Mouse (Mus musculus) liver, adult (tissue): ENCODE measurements around the gene Nrip1.

Experiments used
- GATA4 ChIP-seq: IDR thresholded peaks from 2 replicates; pipeline ENCODE4 v1.6.1; 2014; ENCODE audit warnings: mild to moderate bottlenecking, low read length; ENCODE audit not compliant: insufficient replicate concordance

Gene Nrip1

DNA sequence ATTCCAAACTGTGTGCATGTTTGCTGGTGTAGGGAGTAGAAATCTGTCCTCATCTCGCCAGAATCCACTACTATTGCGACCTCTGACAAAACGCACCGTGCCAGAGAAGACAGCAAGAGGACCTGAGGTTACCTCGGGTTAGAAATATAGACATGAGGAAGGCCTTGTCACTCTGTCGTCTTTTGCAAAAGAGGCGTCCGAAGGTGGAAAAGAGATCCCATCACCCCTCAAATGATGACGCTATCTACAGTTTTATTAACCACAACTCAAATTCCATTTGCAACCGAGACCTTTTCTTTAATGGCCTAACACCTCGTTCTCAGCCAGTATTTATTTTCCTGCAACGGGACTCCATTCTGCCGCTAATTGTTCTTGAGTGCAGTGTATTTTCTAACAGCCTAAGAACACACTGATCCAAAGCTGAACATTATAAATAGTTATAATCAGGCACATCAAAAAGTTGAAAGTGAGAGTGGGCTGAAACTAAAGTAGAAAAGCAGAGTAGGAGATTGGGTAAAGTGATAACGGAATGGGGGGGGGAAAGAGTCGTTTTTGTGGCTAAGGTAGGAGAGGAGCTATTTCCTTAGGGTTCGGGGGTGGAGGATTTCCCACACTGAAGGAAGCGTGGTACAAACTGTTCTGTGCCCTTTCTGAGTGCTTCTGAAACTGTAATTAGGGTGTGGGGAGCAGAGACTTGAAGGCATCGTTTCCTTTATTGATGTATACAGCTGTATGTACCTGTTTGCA is 124.1 kb downstream of the Nrip1 start:
- TF ChIP-seq GATA4, result no peak

DNA sequence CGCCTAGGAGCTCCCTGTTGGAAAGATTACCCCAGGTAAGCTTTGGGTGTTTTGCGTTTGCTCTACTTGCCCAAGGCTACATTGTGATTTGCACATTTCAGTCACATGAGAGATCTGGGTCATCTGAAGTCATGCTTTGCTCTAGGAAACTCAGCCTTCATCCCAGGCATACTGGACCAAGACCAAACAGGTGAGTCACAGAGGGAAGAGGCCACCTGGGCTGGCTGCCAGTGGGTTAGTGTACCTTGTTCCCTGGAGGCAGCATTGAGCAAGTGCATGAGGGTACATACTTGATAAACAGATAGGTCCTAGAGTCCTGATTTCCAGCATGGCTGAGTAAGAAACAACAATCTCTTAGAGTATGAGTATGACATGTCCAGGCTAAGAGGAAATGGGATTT is 130.8 kb downstream of the Nrip1 start:
- TF ChIP-seq GATA4, result peak; percentile 58; the same call in 1 of the 2 replicates

DNA sequence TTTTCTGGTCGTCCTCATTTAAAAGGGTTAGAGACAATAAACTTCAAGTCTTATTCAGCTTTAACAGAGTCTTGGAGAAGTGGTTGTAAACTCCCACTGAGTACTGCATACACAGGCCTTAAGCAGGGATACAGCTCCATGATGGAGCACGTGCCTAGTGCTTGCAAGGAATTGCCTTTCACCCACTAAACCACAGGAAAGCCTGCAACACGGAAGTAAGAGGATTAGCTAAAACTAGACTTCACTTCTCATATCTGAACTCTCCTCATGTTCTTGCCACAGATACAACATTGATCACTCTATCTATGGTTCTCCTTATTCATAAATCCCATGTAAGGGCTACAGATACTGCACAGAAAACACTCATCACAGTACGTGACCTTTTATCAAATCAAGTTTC is 132.4 kb downstream of the Nrip1 start:
- TF ChIP-seq GATA4, result no peak

DNA sequence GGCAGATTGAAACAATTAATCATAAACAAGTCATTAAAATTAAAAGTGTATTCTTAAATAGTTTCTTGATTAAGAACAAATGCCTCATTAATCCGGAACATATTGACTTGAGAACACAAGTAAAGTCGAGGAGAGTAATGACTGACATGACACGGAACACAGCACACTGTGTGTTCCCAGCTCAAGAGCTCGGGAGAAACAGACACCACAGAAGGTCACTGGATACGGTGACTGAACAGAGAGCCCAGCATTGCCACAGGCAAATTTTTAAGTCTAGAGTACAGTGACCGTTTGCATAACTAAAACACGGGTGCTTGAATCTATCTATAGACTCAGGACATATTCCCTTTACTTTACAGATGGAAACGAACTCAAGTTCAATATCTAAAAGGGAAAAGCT is 134.3 kb downstream of the Nrip1 start:
- no peak for TF ChIP-seq GATA4

DNA sequence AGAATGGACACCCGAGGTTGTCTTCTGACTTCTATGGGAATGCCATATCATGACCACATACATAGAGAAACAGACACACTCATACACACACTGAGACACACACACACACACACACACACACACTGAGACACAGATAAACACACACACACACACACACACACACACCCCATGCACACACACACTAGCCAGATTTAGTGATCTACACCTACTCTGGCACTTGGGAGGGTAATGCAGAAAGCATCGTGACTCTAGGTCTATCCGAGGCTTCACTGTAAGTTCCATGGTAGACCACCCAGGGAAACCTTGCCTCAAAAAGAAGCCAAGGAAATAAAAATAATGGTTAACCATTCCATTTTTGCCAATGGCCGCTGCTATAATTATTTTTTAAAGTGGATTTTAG is 134.8 kb downstream of the Nrip1 start:
- no peak for TF ChIP-seq GATA4
